Mouse (Mus musculus) adrenal gland, adult 18-20 months (tissue): ENCODE measurements around the gene Ache. TPM values are rescaled to one million over a fixed set of nuclear protein-coding genes. Genes with fewer than 3 reads are reported as not detected.
A peak's percentile ranks its signal among the peaks of the same experiment; 100 is the strongest.

ENCODE experiments used
- DNase-seq, 2 experiments: peaks; one replicate each; pipeline ENCODE4 v3.0.0; 2021 to 2022; ENCODE audit warnings: low spot score in 2 of 2
- microRNA-seq, 2 experiments: library from miRNA; unstranded; fragments of <30 nt; microRNA quantifications; one replicate each; pipeline ENCODE4 v1.2.0; 2021; ENCODE audit warnings: borderline number of aligned reads in 2 of 2
- total RNA-seq, 2 experiments: library from RNA; stranded (reverse); gene quantifications; 1 replicate in 1 of 2; 2 replicates in 1 of 2; pipeline ENCODE4 v1.2.3; 2021

Ache gene
- total RNA-seq, 2 experiments from 2014 or later: 10.0 to 12.9 TPM

DNA sequence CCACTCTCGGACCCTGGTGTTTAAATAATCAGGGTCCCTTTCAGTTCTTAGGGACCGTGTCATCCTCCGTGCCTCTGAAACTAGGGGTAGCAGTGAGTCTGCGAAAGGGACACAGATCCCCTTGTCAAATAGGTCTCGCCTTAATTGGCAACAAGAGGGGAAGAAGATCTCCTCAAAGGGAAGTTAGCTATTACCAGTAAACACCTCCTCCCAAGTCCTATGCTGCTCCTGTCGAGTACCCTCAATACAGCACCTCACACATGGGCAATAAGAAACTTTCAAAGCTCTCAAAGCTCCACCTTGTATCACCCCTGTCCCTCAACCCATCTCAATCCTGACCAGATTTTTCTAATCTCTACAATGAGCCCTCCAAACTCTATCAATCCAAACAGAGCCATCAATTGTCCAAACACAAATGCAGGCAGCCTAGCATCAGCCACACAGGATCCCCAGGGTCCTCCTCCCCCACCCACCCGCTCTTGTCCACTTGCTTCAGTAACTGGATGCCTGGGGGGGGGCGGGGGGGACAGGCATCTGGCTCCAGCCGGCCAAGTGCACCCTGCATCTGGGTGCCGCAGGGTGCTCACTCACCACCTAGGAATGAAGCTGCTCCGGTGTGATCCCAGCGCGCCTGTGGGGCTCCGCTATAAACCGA lies 45.7 kb downstream of the Ache start:
- DNase-seq: no peak

- peak; percentile 90 to 91 for DNase-seq
Measured at GRCm38 (mm10) chr5:137333512-137334174, 46.3 kb downstream of the Ache start, which contains the start of gene Slc12a9. Gene Slc12a9, minus strand, starts transcription at chr5:137333597.

- no peak for DNase-seq
Measured at GRCm38 (mm10) chr5:137334317-137334716, 47.0 kb downstream of the Ache start.

DNA sequence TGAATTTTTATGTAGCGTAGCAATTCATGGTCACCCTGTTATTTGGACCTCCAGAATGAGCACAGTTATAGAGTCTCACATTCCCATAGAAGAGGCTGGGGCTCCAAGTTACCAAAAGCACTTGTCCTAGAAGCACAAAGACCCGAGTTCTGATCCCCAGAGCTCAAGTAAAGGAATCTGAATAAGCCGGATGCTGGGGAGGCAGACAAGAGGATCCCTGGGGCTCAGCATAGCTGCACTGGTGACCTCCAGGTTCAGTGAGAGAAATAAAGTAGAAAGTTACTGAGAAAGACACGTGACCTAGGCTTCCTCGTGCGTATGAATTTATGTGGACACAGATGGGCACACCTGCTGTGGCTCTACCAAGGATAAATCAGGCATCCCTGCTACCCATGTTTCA lies 47.7 kb downstream of the Ache start:
- DNase-seq: no peak

GRCm38 (mm10) chr5:137337190-137337589 lies 49.9 kb downstream of the Ache start:
- no peak for DNase-seq

- DNase-seq: peak; percentile 82 to 85
Measured at GRCm38 (mm10) chr5:137338256-137338655, 50.9 kb downstream of the Ache start.

GRCm38 (mm10) chr5:137338663-137339289 lies 51.5 kb downstream of the Ache start:
- no peak for DNase-seq

- peak in 1 of 2 experiments; percentile 43 for DNase-seq
Measured at GRCm38 (mm10) chr5:137339290-137339979, 52.1 kb downstream of the Ache start.

GRCm38 (mm10) chr5:137340222-137340621 lies 52.9 kb downstream of the Ache start:
- DNase-seq: no peak

DNA sequence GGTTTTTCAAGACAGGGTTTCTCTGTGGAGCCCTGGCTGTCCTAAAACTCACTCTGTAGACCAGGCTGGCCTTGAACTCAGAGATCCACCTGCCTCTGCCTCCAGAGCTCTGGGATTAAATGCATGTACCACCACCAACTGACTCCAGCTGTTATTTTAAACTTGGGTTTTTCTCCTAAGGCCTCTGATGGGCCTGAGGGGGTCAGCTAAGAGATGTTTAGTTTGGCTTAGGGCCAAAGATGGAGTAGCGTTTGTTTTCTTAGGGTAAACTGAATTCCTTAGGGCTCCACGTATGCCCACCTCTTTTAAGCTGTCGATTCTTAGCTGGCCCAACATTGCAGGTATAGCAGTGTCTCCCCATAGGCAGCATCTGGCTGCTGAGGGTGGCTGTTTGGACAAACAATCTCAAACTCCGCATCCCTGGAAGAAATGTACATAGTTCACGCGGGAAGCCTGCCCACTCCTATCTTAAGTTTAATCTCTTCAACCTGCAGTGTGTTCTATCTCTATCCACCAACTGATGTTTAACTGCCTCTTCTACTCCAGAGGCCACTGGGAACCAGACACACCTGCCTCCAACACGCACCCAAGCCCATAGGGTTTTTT lies 55.2 kb downstream of the Ache start:
- no peak for DNase-seq

DNA sequence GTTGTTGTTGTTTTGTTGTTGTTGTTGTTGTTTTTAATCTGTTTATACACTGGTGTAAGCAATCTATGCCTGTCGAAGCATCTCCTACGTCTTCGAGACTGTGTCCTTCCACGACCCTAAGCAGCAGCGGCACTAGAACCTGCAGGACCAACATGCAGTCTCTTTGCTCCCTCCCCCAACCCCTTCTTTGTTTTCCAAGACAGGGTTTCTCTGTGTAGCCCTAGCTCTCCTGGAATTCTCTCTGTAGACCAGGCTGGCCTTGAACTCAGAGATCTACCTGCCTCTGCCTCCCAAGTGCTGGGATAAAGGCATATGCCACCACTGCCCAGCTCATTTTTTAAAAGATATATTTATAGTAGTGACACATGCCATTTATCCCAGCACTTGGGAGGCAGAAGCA lies 56.1 kb downstream of the Ache start:
- no peak for DNase-seq

DNA sequence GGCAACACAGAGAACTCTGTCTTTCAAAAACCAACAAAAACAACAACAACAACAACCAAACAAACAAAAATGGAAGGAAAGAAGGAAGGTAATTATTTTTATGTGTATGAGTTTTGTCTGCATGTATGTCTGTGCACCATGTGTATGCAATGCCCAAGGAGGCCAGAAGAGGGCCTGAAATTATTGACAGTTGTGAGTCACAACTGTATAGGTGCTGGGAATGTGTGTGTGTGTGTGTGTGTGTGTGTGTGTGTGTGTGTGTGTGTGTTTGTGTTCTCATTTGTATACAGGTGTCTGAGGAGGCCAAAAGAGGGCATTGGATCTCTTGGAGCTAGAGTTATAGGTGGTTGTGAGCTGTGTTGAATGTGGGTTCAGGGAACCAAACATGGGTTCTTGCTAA lies 56.5 kb downstream of the Ache start:
- no peak for DNase-seq

Small RNA genes within 50 kb of the gene (microRNA-seq; reads per million reads assigned to microRNA genes)
- gene Mir7036 (0.95 to 1.8 reads per million in 2 experiments), gene Mir8116 (0.47 to 0.61 reads per million in 2 experiments)

Other genes with a start within 250 kb of the Ache start
- 10 to 100 TPM; 90.6 to 96.8 TPM for gene Ap1s1, start 241.4 kb upstream of the Ache start, total RNA-seq
- 10 to 100 TPM in 1 of 2 experiments, 1 to 10 TPM in 1; 3.3 to 17.1 TPM for gene Serpine1, start 215.3 kb upstream of the Ache start, total RNA-seq
- 10 to 100 TPM; 39.1 to 42.2 TPM for gene Trim56, start 171.3 kb upstream of the Ache start, total RNA-seq
- not detected for gene Muc3, start 138.2 kb upstream of the Ache start, total RNA-seq
- under 1 TPM; 0.20 to 0.32 TPM for gene Muc3a, start 75.1 kb upstream of the Ache start, total RNA-seq
- 10 to 100 TPM in 1 of 2 experiments, 1 to 10 TPM in 1; 8.8 to 10.2 TPM for gene Ufsp1, start 7.1 kb downstream of the Ache start, total RNA-seq
- gene Srrt, start 20.2 kb downstream of the Ache start, total RNA-seq: 100 to 1,000 TPM; 169 to 174 TPM
- 10 to 100 TPM; 30.1 to 39.4 TPM for gene Trip6, start 26.9 kb downstream of the Ache start, total RNA-seq
- gene Slc12a9, start 46.1 kb downstream of the Ache start, total RNA-seq: 1 to 10 TPM; 8.4 to 8.6 TPM
- 10 to 100 TPM; 42.4 to 47.0 TPM for gene Ephb4, start 62.6 kb downstream of the Ache start, total RNA-seq
- not detected for gene Zan, start 189.5 kb downstream of the Ache start, total RNA-seq
- 10 to 100 TPM; 23.5 to 24.7 TPM for gene Pop7, start 215.0 kb downstream of the Ache start, total RNA-seq
- gene Gigyf1, start 231.0 kb downstream of the Ache start, total RNA-seq: 10 to 100 TPM; 27.6 to 36.4 TPM
- not detected for gene Epo, start 245.7 kb downstream of the Ache start, total RNA-seq
- gene Gnb2, start 246.0 kb downstream of the Ache start, total RNA-seq: 100 to 1,000 TPM; 517 to 525 TPM